Mouse (Mus musculus) forebrain, embryonic 16.5 days (tissue): ENCODE measurements around the gene Fzd7. TPM values are rescaled to one million over a fixed set of nuclear protein-coding genes. Genes with fewer than 3 reads are reported as not detected.

ENCODE experiments used
- ATAC-seq: fragments of 200-750 bp; cut with Nextera tagmentation; 2 replicates; pipeline ENCODE4 v1.8.0; 2017; ENCODE audit warnings: mild to moderate bottlenecking, moderate library complexity
- H3K27ac ChIP-seq: fragments of 300-500 bp; sonication (generic); 2 replicates; pipeline ENCODE4 v1.5.1; 2014; ENCODE audit warnings: low read length, control low read depth
- H3K27me3 ChIP-seq: fragments of 300-500 bp; sonication (generic); replicated peaks from 2 replicates; pipeline ENCODE4 v1.6.1; 2014; ENCODE audit warnings: low read length; ENCODE audit not compliant: control insufficient read depth, insufficient read depth
- H3K36me3 ChIP-seq: fragments of 300-500 bp; sonication (generic); 2 replicates; pipeline ENCODE4 v1.6.1; 2014; ENCODE audit not compliant: control insufficient read depth, insufficient read depth
- H3K4me1 ChIP-seq: fragments of 300-500 bp; sonication (generic); replicated peaks from 2 replicates; pipeline ENCODE4 v1.6.1; 2014; ENCODE audit warnings: low read length; ENCODE audit not compliant: control insufficient read depth, insufficient read depth
- H3K4me2 ChIP-seq: fragments of 300-500 bp; sonication (generic); 2 replicates; pipeline ENCODE4 v1.6.1; 2014; ENCODE audit warnings: mild to moderate bottlenecking, low read length, control low read depth
- H3K4me3 ChIP-seq: fragments of 300-500 bp; sonication (generic); replicated peaks from 2 replicates; pipeline ENCODE4 v1.5.1; 2014; ENCODE audit warnings: mild to moderate bottlenecking, low read length, control low read depth
- H3K9ac ChIP-seq: fragments of 300-500 bp; sonication (generic); replicated peaks from 2 replicates; pipeline ENCODE4 v1.6.1; 2014; ENCODE audit warnings: low read depth, low read length, control low read depth
- H3K9me3 ChIP-seq: fragments of 300-500 bp; sonication (generic); 2 replicates; pipeline ENCODE4 v1.6.1; 2016; ENCODE audit warnings: low read length; ENCODE audit not compliant: control insufficient read depth
- WGBS: fragments of 180-500 bp; shearing (Covaris S2); extraction: QIAGEN DNeasy Blood & Tissue Kit; methylation state at CpG from one replicate; pipeline ENCODE4 v1.1.7; 2014; 5-methylcytosine and 5-hydroxymethylcytosine counted together
- polyA plus RNA-seq: library from polyadenylated mRNA; unstranded; fragments of >200 nt; fragmentation: Nextera tagmentation; extraction: Ambion mirVana; gene quantifications from 2 replicates; pipeline ENCODE4 v1.2.1, GENCODE M21; 2015

Fzd7 gene
- polyA plus RNA-seq, 1 experiment from 2014 or later: 2.7 TPM

- Histone ChIP-seq H3K4me2 (no peak overlapping the region), H3K27me3 (no peaks in the 10 kb centered on the region), H3K4me1 (no peaks in the 10 kb centered on the region), H3K4me3 (no peak overlapping the region), H3K9me3 (no peaks in the 10 kb centered on the region), H3K36me3 (no peaks in the 10 kb centered on the region), H3K27ac (no peak overlapping the region), H3K9ac (no peak overlapping the region)
- no peak for ATAC-seq
- WGBS: 31% methylated on average over 17 of the region's 17 CpGs
These were observed 26.4 kb downstream of the Fzd7 start for GRCm38 (mm10) chr1:59508463-59509139.

GRCm38 (mm10) chr1:59511566-59512270 is 29.5 kb downstream of the Fzd7 start:
- H3K4me2 ChIP-seq: no peak overlapping the region
- H3K27ac ChIP-seq: no peak overlapping the region
- no peak overlapping the region for H3K4me3 ChIP-seq
- H3K9ac ChIP-seq: no peak overlapping the region
- no peaks in the 10 kb centered on the region for H3K36me3 ChIP-seq
- peaks cover 15% of the 10 kb centered on the region for H3K4me1 ChIP-seq
- ATAC-seq: no peak
- WGBS: 41% methylated on average over 9 of the region's 9 CpGs
- H3K27me3 ChIP-seq: no peaks in the 10 kb centered on the region
- no peaks in the 10 kb centered on the region for H3K9me3 ChIP-seq

- 2% methylated on average over 25 of the region's 25 CpGs for WGBS
- H3K4me1 ChIP-seq: peaks cover 20% of the 10 kb centered on the region
- peak within 1 kb of the TSS; percentile 43 for H3K4me3 ChIP-seq
- H3K4me2 ChIP-seq: peak within 1 kb of the TSS; percentile 59
- no peaks in the 10 kb centered on the region for H3K9me3 ChIP-seq
- ATAC-seq: peak; percentile 98
- no peaks in the 10 kb centered on the region for H3K27me3 ChIP-seq
- H3K36me3 ChIP-seq: no peaks in the 10 kb centered on the region
- H3K9ac ChIP-seq: peak within 1 kb of the TSS; percentile 62
- peak within 1 kb of the TSS; percentile 93 for H3K27ac ChIP-seq
These were observed 34.0 kb downstream of the Fzd7 start, which contains the start of gene Gm973 for GRCm38 (mm10) chr1:59516026-59516917. Gm973 (plus strand) TSS chr1:59516264.

GRCm38 (mm10) chr1:59520226-59520837 is 38.1 kb downstream of the Fzd7 start:
- 48% methylated on average over 11 of the region's 11 CpGs for WGBS
- no peak overlapping the region for H3K27ac ChIP-seq
- ATAC-seq: no peak

GRCm38 (mm10) chr1:59522456-59522855 is 40.2 kb downstream of the Fzd7 start:
- 45% methylated on average over 1 of the region's 1 CpGs for WGBS
- Histone ChIP-seq H3K27ac (no peak overlapping the region), H3K9ac (no peak overlapping the region), H3K27me3 (no peaks in the 10 kb centered on the region), H3K4me2 (no peak overlapping the region), H3K9me3 (no peaks in the 10 kb centered on the region), H3K36me3 (no peaks in the 10 kb centered on the region), H3K4me3 (no peak overlapping the region), H3K4me1 (no peaks in the 10 kb centered on the region; the same call in 1 of the 2 replicates)
- ATAC-seq: no peak

More at GRCm38 (mm10) chr1:59520226-59520837, 38.1 kb downstream of the Fzd7 start:
- H3K4me1 ChIP-seq: peaks cover 15% of the 10 kb centered on the region
- H3K4me2 ChIP-seq: no peak overlapping the region
- no peaks in the 10 kb centered on the region for H3K27me3 ChIP-seq
- no peak overlapping the region for H3K9ac ChIP-seq
- no peak overlapping the region for H3K4me3 ChIP-seq
- no peaks in the 10 kb centered on the region for H3K36me3 ChIP-seq
- H3K9me3 ChIP-seq: no peaks in the 10 kb centered on the region

- Histone ChIP-seq H3K4me1 (no peaks in the 10 kb centered on the region; the same call in 1 of the 2 replicates), H3K4me2 (no peak overlapping the region), H3K27ac (no peak overlapping the region), H3K36me3 (no peaks in the 10 kb centered on the region), H3K27me3 (no peaks in the 10 kb centered on the region), H3K4me3 (no peak overlapping the region), H3K9me3 (no peaks in the 10 kb centered on the region), H3K9ac (no peak overlapping the region)
- 49% methylated on average over 5 of the region's 5 CpGs for WGBS
- no peak for ATAC-seq
These were observed 41.2 kb downstream of the Fzd7 start for GRCm38 (mm10) chr1:59523378-59523958.

GRCm38 (mm10) chr1:59524071-59524470 is 41.8 kb downstream of the Fzd7 start:
- WGBS: 28% methylated on average over 2 of the region's 2 CpGs
- no peaks in the 10 kb centered on the region for H3K9me3 ChIP-seq
- no peak overlapping the region for H3K9ac ChIP-seq
- no peaks in the 10 kb centered on the region for H3K27me3 ChIP-seq
- no peak overlapping the region for H3K27ac ChIP-seq
- no peaks in the 10 kb centered on the region; the same call in 1 of the 2 replicates for H3K4me1 ChIP-seq
- H3K4me3 ChIP-seq: no peak overlapping the region
- ATAC-seq: peak; percentile 63
- no peaks in the 10 kb centered on the region for H3K36me3 ChIP-seq
- H3K4me2 ChIP-seq: no peak overlapping the region

GRCm38 (mm10) chr1:59524759-59525158 is 42.5 kb downstream of the Fzd7 start:
- Histone ChIP-seq H3K4me1 (no peaks in the 10 kb centered on the region; the same call in 1 of the 2 replicates), H3K9me3 (no peaks in the 10 kb centered on the region), H3K27me3 (no peaks in the 10 kb centered on the region), H3K4me2 (no peak overlapping the region), H3K9ac (no peak overlapping the region), H3K4me3 (no peak overlapping the region), H3K36me3 (no peaks in the 10 kb centered on the region), H3K27ac (no peak overlapping the region)
- ATAC-seq: no peak
- 55% methylated on average over 3 of the region's 3 CpGs for WGBS
